Mouse (Mus musculus): ENCODE measurements around the gene Prkag2.

The Prkag2 gene

GRCm38 (mm10) chr5:25044007-25044406 is 56.4 kb downstream of the Prkag2 start:
- DNase-seq = no peak

- DNase-seq = no peak
These were observed 58.5 kb downstream of the Prkag2 start for GRCm38 (mm10) chr5:25041947-25042346.

GRCm38 (mm10) chr5:25041307-25041706 is 59.1 kb downstream of the Prkag2 start:
- no peak for DNase-seq

- no peak for DNase-seq
These were observed 59.5 kb downstream of the Prkag2 start for GRCm38 (mm10) chr5:25040903-25041302.

GRCm38 (mm10) chr5:25038827-25039226 is 61.6 kb downstream of the Prkag2 start:
- no peak for DNase-seq

GRCm38 (mm10) chr5:25035391-25035790 is 65.1 kb downstream of the Prkag2 start:
- DNase-seq = no peak

GRCm38 (mm10) chr5:25031456-25031856 is 69.0 kb downstream of the Prkag2 start:
- DNase-seq = no peak

GRCm38 (mm10) chr5:25031037-25031436 is 69.4 kb downstream of the Prkag2 start:
- DNase-seq = no peak

GRCm38 (mm10) chr5:25030276-25030681 is 70.2 kb downstream of the Prkag2 start:
- DNase-seq = no peak

- no peak for DNase-seq
These were observed 72.8 kb downstream of the Prkag2 start for GRCm38 (mm10) chr5:25027673-25028072.

- DNase-seq = no peak
These were observed 75.0 kb downstream of the Prkag2 start for GRCm38 (mm10) chr5:25025309-25026019.

- no peak for DNase-seq
These were observed 77.5 kb downstream of the Prkag2 start for GRCm38 (mm10) chr5:25022904-25023303.

- DNase-seq = no peak
These were observed 81.2 kb downstream of the Prkag2 start for GRCm38 (mm10) chr5:25019221-25019620.

GRCm38 (mm10) chr5:25012134-25012533 is 88.3 kb downstream of the Prkag2 start:
- no peak for DNase-seq

GRCm38 (mm10) chr5:25011019-25011485 is 89.4 kb downstream of the Prkag2 start:
- DNase-seq = peak; percentile 78

- DNase-seq = peak; percentile 87
These were observed 90.0 kb downstream of the Prkag2 start for GRCm38 (mm10) chr5:25010438-25010892.

GRCm38 (mm10) chr5:25009770-25010169 is 90.7 kb downstream of the Prkag2 start:
- no peak for DNase-seq

- no peak for DNase-seq
These were observed 91.5 kb downstream of the Prkag2 start for GRCm38 (mm10) chr5:25008966-25009365.

GRCm38 (mm10) chr5:25006848-25007247 is 93.6 kb downstream of the Prkag2 start:
- peak; percentile 72 for DNase-seq

- no peak for DNase-seq
These were observed 94.8 kb downstream of the Prkag2 start for GRCm38 (mm10) chr5:25005532-25006129.

- no peak for DNase-seq
These were observed 99.0 kb downstream of the Prkag2 start for GRCm38 (mm10) chr5:25001391-25001794.

GRCm38 (mm10) chr5:24999351-24999750 is 101.1 kb downstream of the Prkag2 start:
- DNase-seq = no peak

- DNase-seq = peak; percentile 73
These were observed 104.8 kb downstream of the Prkag2 start for GRCm38 (mm10) chr5:24995576-24996100.

- no peak for DNase-seq
These were observed 107.3 kb downstream of the Prkag2 start for GRCm38 (mm10) chr5:24993190-24993589.
